In genomic region chr11:75092159-75092558, GRCm38 (mm10) we compare ENCODE assay signal across 10 mouse cellular contexts.
DNase-seq lines count a peak whose midpoint lies in the region; ATAC-seq and TF ChIP-seq lines count a peak whose summit lies in the region.
"Had no signal": no experiment of that assay in that cellular context is flagged by ENCODE, and none has a peak within 500 bp of the region (broad histone marks: within the 10 kb centered on the region; RNA-seq: fewer than 3 reads in every experiment).

No protein-coding gene starts in this region.

- H3K27ac ChIP-seq in heart, embryonic 12.5 days (ENCODE audit: poor library complexity, severe bottlenecking), result no peak overlapping the region
- 0 out of 2 replicates have a peak overlapping the region, but pooled peaks have one; percentile 0 for H3K27ac ChIP-seq in heart, postnatal 0 days (ENCODE audit: low read depth)
- peak overlapping the region; percentile 77 for H3K27ac ChIP-seq in lung, embryonic 15.5 days
- H3K27ac ChIP-seq in forebrain, embryonic 11.5 days (ENCODE audit: low read depth, low read length), result no peak overlapping the region
- H3K27ac ChIP-seq: left cerebral cortex, adult 2 months; neural tube, embryonic 12.5 days had no signal

- H3K36me3 ChIP-seq in heart, embryonic 12.5 days, result no peaks in the 10 kb centered on the region
- no peaks in the 10 kb centered on the region for H3K36me3 ChIP-seq in heart, postnatal 0 days (replicated peaks; ENCODE audit: control insufficient read depth, insufficient read depth, low read length)
- no peaks in the 10 kb centered on the region for H3K36me3 ChIP-seq in lung, embryonic 15.5 days
- no peaks in the 10 kb centered on the region for H3K36me3 ChIP-seq in forebrain, embryonic 11.5 days (ENCODE audit: control insufficient read depth, insufficient read depth, low read length)
- H3K36me3 ChIP-seq: neural tube, embryonic 12.5 days had no signal

- no peak for TF ChIP-seq CTCF in heart, postnatal 0 days (IDR thresholded peaks at IDR 0.05; ENCODE audit: low read depth)

- WGBS in heart, embryonic 12.5 days, result 40% methylated on average over 3 of the region's 3 CpGs
- WGBS in heart, postnatal 0 days, result 15% methylated on average over 3 of the region's 3 CpGs
- 22% methylated on average over 3 of the region's 3 CpGs for WGBS in lung, embryonic 15.5 days
- WGBS in forebrain, embryonic 11.5 days, result 85% methylated on average over 3 of the region's 3 CpGs

- H3K9me3 ChIP-seq in heart, embryonic 12.5 days (replicated peaks), result no peaks in the 10 kb centered on the region
- H3K9me3 ChIP-seq in heart, postnatal 0 days (replicated peaks; ENCODE audit: control insufficient read depth, low read length), result no peaks in the 10 kb centered on the region
- no peaks in the 10 kb centered on the region for H3K9me3 ChIP-seq in lung, embryonic 15.5 days
- no peaks in the 10 kb centered on the region for H3K9me3 ChIP-seq in forebrain, embryonic 11.5 days (ENCODE audit: control insufficient read depth, low read length)
- H3K9me3 ChIP-seq: neural tube, embryonic 12.5 days had no signal

- no peak overlapping the region for H3K9ac ChIP-seq in heart, embryonic 12.5 days
- no peak overlapping the region for H3K9ac ChIP-seq in heart, postnatal 0 days (replicated peaks; ENCODE audit: low read depth, low read length)
- H3K9ac ChIP-seq in lung, embryonic 15.5 days, result no peak overlapping the region
- no peak overlapping the region for H3K9ac ChIP-seq in forebrain, embryonic 11.5 days (ENCODE audit: low read length)
- H3K9ac ChIP-seq: neural tube, embryonic 12.5 days had no signal

- H3K4me2 ChIP-seq in heart, embryonic 12.5 days, result no peak overlapping the region
- H3K4me2 ChIP-seq in heart, postnatal 0 days (ENCODE audit: low read depth, low read length), result no peak overlapping the region
- no peak overlapping the region for H3K4me2 ChIP-seq in lung, embryonic 15.5 days
- no peak overlapping the region for H3K4me2 ChIP-seq in forebrain, embryonic 11.5 days (ENCODE audit: low read depth, low read length, severe bottlenecking)
- H3K4me2 ChIP-seq: neural tube, embryonic 12.5 days had no signal

- no peak for ATAC-seq in heart, embryonic 12.5 days (ENCODE audit: insufficient number of reproducible peaks, low FRiP score)
- ATAC-seq in heart, postnatal 0 days (ENCODE audit: insufficient read depth, low read depth), result no peak
- peak; percentile 85 for ATAC-seq in lung, embryonic 15.5 days (ENCODE audit: borderline replicate concordance, extremely low read depth, low FRiP score, low TSS enrichment)
- no peak for ATAC-seq in forebrain, embryonic 11.5 days (replicated peaks; ENCODE audit: low FRiP score)

- no peak overlapping the region for H3K4me3 ChIP-seq in heart, embryonic 12.5 days
- no peak overlapping the region for H3K4me3 ChIP-seq in heart, postnatal 0 days (ENCODE audit: low read depth, low read length)
- no peak overlapping the region for H3K4me3 ChIP-seq in lung, embryonic 15.5 days
- H3K4me3 ChIP-seq in forebrain, embryonic 11.5 days (ENCODE audit: low read depth, low read length), result no peak overlapping the region
- H3K4me3 ChIP-seq: left cerebral cortex, adult 2 months; neural tube, embryonic 12.5 days had no signal

- peak; percentile 56 to 59 for DNase-seq in heart, adult 18-20 months
- DNase-seq in MEL-GATA-1-ER (ENCODE audit: extremely low read depth, low read depth), result peak; percentile 77
- no peak for DNase-seq in heart, postnatal 0 days (ENCODE audit: low spot score)
- no peak for DNase-seq in forebrain, embryonic 11.5 days (ENCODE audit: low spot score)
- no peak for DNase-seq in frontal cortex, postnatal 36 days (ENCODE audit: low spot score in 2 of 2)
- no peak for DNase-seq in c-Kit-positive CD71-positive TER-119-positive erythroid progenitor cells, embryonic 14.5 days (ENCODE audit: low spot score)

- no peak for TF ChIP-seq EP300 in heart, postnatal 0 days (IDR thresholded peaks at IDR 0.05; ENCODE audit: low read depth)

- peaks cover 11% of the 10 kb centered on the region for H3K4me1 ChIP-seq in heart, embryonic 12.5 days (replicated peaks)
- H3K4me1 ChIP-seq in heart, postnatal 0 days (ENCODE audit: control insufficient read depth, insufficient read depth), result peaks cover 13% of the 10 kb centered on the region
- H3K4me1 ChIP-seq in lung, embryonic 15.5 days, result peaks cover 18% of the 10 kb centered on the region
- no peaks in the 10 kb centered on the region for H3K4me1 ChIP-seq in forebrain, embryonic 11.5 days (replicated peaks; ENCODE audit: control insufficient read depth, insufficient read depth, low read length)
- H3K4me1 ChIP-seq: neural tube, embryonic 12.5 days had no signal

- H3K27me3 ChIP-seq in heart, embryonic 12.5 days (replicated peaks), result no peaks in the 10 kb centered on the region
- no peaks in the 10 kb centered on the region for H3K27me3 ChIP-seq in heart, postnatal 0 days (ENCODE audit: control insufficient read depth, insufficient read depth, low read length)
- no peaks in the 10 kb centered on the region for H3K27me3 ChIP-seq in lung, embryonic 15.5 days
- no peaks in the 10 kb centered on the region for H3K27me3 ChIP-seq in forebrain, embryonic 11.5 days (ENCODE audit: control insufficient read depth, insufficient read depth, low read length)
- H3K27me3 ChIP-seq: neural tube, embryonic 12.5 days had no signal

Comparison
In these comparisons a context has a peak if more than half of its experiments do, and no peak if none do; other contexts are left out.
1. DNase-seq: peak in heart, adult 18-20 months (2 of 2) and MEL-GATA-1-ER (single experiment); none in heart, postnatal 0 days (single experiment), forebrain, embryonic 11.5 days (single experiment), frontal cortex, postnatal 36 days (0 of 2) and c-Kit-positive CD71-positive TER-119-positive erythroid progenitor cells, embryonic 14.5 days (single experiment).
2. H3K27ac ChIP-seq: peak in heart, postnatal 0 days (single experiment) and lung, embryonic 15.5 days (single experiment); none in heart, embryonic 12.5 days (single experiment) and forebrain, embryonic 11.5 days (single experiment).